Mouse (Mus musculus) erythroblast, embryonic 14.5 days (primary cell): ENCODE data around the gene Apobec4.

Source experiments
- GATA1 ChIP-seq: IDR thresholded peaks from 2 replicates; pipeline ENCODE4 v1.6.1; 2012; ENCODE audit warnings: low read length, inconsistent platforms, mixed read lengths
- TAL1 ChIP-seq: IDR thresholded peaks from 3 replicates; pipeline ENCODE4 v1.6.1; 2012; ENCODE audit warnings: low read length, inconsistent platforms, mixed read lengths

GRCm38 (mm10) chr1:152721535-152722198 is 28.7 kb upstream of the Apobec4 start:
- no peak for TF ChIP-seq TAL1
- TF ChIP-seq GATA1, result no peak
